Mouse (Mus musculus): ENCODE results near the gene Gm20696. TPM values are rescaled to one million over a fixed set of nuclear protein-coding genes. Genes with fewer than 3 reads are reported as not detected.

The Gm20696 gene
- polyA plus RNA-seq (2012) = not detected in 2 replicates

DNA sequence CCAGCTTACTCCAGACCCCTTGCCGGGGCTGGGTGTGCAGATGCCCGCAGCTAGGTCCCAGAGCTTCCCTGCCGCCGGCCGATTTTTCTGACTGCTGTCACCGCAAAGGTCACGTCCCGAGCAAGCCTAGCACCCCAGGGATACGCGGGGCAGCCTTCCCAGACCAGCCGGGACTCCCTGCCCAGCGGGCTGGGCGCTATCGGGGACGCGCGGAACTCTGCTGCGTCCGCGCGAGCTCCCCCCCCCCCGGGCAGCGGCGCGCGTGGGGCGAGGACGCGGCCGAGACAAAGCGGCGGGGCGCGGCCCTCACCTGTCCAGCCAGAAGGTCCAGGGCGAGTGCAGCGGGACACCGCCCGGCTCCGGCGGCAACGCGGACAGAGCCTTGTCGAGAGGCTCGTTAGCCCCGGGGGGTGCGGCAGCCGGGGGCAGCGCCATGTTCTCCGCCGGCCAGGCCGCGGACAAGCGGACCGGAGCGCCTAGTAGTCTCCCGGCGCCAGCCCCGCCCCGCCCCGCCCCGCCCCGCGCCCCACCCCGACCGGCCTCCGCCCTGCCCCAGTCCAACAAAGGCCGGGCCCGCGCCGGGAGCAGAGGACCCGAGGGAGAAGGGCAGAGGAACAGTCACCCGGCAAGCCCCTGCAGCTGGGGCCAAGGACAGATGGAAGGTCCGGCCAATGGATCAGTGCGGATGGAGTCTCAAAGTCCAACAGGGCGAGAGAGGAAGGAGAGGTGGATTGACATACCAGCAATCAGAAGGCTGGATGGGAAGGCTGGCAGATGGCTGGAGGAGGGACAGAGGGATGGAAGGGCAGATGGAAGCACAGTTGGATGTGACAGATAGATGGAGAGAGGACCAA, at the start of gene Gm20696, which contains the start of gene Eif4e3:
Gm20696 (minus strand) TSS at position 480 of the 854 bp plus-strand sequence.
Eif4e3 (minus strand) TSS at position 454 of the 854 bp plus-strand sequence.
- TF ChIP-seq TAL1 (IDR thresholded peaks at IDR 0.05; ENCODE audit: low read length) = no peak
- TF ChIP-seq GATA1 (IDR thresholded peaks at IDR 0.05; ENCODE audit: low read length) = no peak
- H3K9me3 ChIP-seq (ENCODE audit: control insufficient read depth, low read length) = no peaks in the 10 kb centered on the region
- H3K4me1 ChIP-seq (ENCODE audit: control insufficient read depth) = peaks cover 2% of the 10 kb centered on the region; the same call in 1 of the 2 replicates
- H3K4me3 ChIP-seq (replicated peaks) = peak within 1 kb of the TSS; percentile 46
- H3K36me3 ChIP-seq (ENCODE audit: control insufficient read depth) = no peaks in the 10 kb centered on the region
- H3K27me3 ChIP-seq (ENCODE audit: control insufficient read depth) = peaks cover 49% of the 10 kb centered on the region

DNA sequence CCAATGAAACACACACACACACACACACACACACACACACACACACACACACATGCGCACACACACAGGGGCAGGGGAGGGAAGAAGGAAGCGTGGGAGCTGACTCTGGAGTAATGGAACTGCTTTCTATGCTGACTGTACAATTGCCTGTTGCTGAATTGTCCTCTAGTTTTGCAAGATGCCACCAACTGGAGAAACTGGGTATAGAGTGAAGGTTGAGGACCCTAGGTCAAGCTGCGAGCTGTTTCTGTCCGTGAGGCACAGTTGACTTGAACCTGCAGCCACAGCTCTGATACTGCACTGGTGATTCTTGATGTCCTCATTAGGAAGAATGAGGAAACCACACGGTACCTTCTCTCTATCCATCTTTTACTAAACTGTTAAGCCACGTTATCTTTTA, 49.3 kb upstream of the Gm20696 start:
- Histone ChIP-seq H3K27me3 (ENCODE audit: control insufficient read depth) (no peaks in the 10 kb centered on the region), H3K9me3 (ENCODE audit: control insufficient read depth, low read length) (no peaks in the 10 kb centered on the region), H3K4me3 (replicated peaks) (no peak overlapping the region), H3K36me3 (ENCODE audit: control insufficient read depth) (no peaks in the 10 kb centered on the region), H3K4me1 (ENCODE audit: control insufficient read depth) (no peaks in the 10 kb centered on the region)
- TF ChIP-seq TAL1 (IDR thresholded peaks at IDR 0.05; ENCODE audit: low read length) = no peak
- TF ChIP-seq GATA1 (IDR thresholded peaks at IDR 0.05; ENCODE audit: low read length) = no peak

DNA sequence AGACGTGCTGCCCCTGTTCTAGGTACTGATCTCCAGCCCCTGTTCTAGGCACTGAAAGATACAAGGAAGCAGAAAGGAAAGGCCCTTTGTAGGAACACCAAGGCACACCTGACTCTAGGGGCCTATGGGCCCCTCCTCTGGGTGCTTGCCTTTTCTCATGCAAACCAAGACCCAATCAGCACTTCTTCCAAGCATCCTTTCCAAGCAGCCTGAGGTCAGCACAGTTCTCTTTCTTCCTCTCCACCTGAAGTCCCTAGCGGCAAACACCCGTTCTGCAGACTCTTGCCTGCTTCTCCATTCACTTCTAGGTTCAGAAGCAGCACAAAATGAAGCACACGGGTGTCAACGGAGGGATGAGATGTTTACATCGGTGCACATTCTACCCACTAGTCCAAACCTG, 48.6 kb upstream of the Gm20696 start:
- Histone ChIP-seq H3K4me3 (replicated peaks) (no peak overlapping the region), H3K27me3 (ENCODE audit: control insufficient read depth) (no peaks in the 10 kb centered on the region), H3K9me3 (ENCODE audit: control insufficient read depth, low read length) (no peaks in the 10 kb centered on the region), H3K4me1 (ENCODE audit: control insufficient read depth) (no peaks in the 10 kb centered on the region), H3K36me3 (ENCODE audit: control insufficient read depth) (no peaks in the 10 kb centered on the region)
- TF ChIP-seq TAL1 (IDR thresholded peaks at IDR 0.05; ENCODE audit: low read length) = no peak
- TF ChIP-seq GATA1 (IDR thresholded peaks at IDR 0.05; ENCODE audit: low read length) = no peak

DNA sequence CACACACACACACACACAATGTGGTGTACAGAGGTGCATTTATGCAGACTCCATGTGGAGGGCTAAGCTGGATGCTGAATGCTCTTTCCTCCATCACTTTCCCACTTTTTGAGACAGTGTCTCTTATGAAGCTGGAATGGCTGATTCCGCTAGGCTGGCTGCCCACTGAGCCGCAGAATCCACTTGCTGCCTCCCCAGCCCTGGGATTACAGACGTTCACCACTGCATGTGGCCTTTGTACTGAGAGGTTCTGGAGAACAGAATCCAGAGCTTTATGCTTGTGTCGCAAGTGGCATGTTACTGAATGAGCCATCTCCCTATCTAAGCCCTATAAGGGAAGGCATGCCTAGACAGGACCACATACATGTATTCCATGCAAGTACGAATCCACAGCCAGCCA, 46.7 kb upstream of the Gm20696 start:
- no peaks in the 10 kb centered on the region for H3K27me3 ChIP-seq (ENCODE audit: control insufficient read depth)
- H3K9me3 ChIP-seq (ENCODE audit: control insufficient read depth, low read length) = no peaks in the 10 kb centered on the region
- no peak for TF ChIP-seq TAL1 (IDR thresholded peaks at IDR 0.05; ENCODE audit: low read length)
- H3K4me3 ChIP-seq (replicated peaks) = no peak overlapping the region
- no peaks in the 10 kb centered on the region for H3K36me3 ChIP-seq (ENCODE audit: control insufficient read depth)
- no peaks in the 10 kb centered on the region for H3K4me1 ChIP-seq (ENCODE audit: control insufficient read depth)

DNA sequence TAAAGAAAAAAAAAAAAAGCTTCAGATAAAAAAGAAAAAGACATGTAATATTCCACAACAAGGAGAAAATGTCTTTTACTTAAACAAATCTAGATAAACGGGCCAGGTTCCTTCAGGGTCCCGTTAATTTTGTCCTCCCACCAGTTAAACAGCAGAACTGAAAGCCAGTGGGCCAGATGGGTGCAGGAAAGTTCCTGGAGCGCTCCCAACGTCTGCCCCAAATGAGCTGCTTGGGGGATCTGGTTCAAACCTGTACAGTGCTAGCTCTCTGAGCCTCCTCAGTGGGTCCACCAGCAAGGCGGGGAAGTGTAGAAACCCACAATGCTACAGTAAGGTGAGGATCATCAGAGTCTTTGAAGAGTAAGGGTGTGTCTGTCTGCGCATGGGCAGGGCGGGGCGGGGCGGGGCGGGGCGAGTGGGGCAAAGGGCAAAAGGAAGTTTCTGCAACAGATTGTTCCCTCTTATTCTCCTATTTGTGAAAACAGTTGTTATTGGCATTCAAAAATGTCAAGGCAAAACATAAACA, 45.0 kb upstream of the Gm20696 start:
- Histone ChIP-seq H3K9me3 (ENCODE audit: control insufficient read depth, low read length) (no peaks in the 10 kb centered on the region), H3K36me3 (ENCODE audit: control insufficient read depth) (no peaks in the 10 kb centered on the region), H3K27me3 (ENCODE audit: control insufficient read depth) (no peaks in the 10 kb centered on the region), H3K4me3 (replicated peaks) (no peak overlapping the region), H3K4me1 (ENCODE audit: control insufficient read depth) (no peaks in the 10 kb centered on the region)
- TF ChIP-seq GATA1 (IDR thresholded peaks at IDR 0.05; ENCODE audit: low read length) (no peak), TAL1 (IDR thresholded peaks at IDR 0.05; ENCODE audit: low read length) (no peak)

DNA sequence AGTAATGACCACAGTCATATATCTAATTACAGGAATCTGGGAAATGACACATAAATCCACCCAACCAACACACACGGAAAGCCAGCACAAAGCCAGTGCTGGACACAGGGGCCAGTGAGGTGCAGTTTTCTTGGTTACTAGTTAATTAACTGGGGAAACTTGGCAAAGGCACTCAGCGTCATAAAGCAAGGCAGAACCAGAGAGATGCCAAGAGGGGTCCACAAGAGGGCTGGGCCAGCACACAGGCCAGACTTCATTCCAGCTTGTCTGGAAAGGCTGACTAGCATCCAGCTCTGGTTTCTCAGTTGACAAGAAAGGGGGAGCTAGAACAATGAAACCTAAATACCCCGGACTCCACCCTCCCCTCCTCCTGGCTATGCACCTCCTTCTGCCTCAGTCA, 33.9 kb upstream of the Gm20696 start:
- Histone ChIP-seq H3K4me3 (replicated peaks) (no peak overlapping the region), H3K4me1 (ENCODE audit: control insufficient read depth) (no peaks in the 10 kb centered on the region), H3K36me3 (ENCODE audit: control insufficient read depth) (no peaks in the 10 kb centered on the region), H3K27me3 (ENCODE audit: control insufficient read depth) (peaks cover 10% of the 10 kb centered on the region), H3K9me3 (ENCODE audit: control insufficient read depth, low read length) (no peaks in the 10 kb centered on the region)
- TF ChIP-seq TAL1 (IDR thresholded peaks at IDR 0.05; ENCODE audit: low read length) (no peak), GATA1 (IDR thresholded peaks at IDR 0.05; ENCODE audit: low read length) (no peak)

DNA sequence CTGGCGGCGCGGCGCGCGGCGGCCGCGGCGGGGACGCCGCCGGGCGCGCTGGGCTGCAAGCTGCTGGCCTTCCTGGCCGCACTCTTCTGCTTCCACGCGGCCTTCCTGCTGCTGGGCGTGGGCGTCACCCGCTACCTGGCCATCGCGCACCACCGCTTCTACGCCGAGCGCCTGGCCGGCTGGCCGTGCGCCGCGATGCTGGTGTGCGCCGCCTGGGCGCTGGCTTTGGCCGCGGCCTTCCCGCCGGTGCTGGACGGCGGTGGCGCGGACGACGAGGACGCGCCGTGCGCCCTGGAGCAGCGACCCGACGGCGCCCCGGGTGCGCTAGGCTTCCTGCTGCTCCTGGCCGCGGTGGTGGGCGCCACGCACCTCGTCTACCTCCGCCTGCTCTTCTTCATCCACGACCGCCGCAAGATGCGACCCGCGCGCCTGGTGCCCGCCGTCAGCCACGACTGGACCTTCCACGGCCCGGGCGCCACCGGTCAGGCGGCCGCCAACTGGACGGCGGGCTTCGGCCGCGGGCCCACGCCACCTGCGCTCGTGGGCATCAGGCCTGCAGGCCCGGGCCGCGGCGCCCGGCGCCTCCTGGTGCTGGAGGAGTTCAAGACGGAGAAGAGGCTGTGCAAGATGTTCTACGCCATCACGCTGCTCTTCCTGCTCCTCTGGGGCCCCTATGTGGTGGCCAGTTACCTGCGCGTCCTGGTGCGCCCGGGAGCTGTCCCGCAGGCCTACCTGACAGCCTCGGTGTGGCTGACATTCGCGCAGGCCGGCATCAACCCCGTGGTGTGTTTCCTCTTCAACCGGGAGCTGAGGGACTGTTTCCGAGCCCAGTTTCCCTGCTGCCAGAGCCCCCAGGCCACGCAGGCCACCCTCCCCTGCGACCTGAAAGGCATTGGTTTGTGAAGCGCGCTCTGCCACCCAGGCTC, 26.6 kb upstream of the Gm20696 start:
- Histone ChIP-seq H3K36me3 (ENCODE audit: control insufficient read depth) (no peaks in the 10 kb centered on the region), H3K27me3 (ENCODE audit: control insufficient read depth) (peaks cover 65% of the 10 kb centered on the region), H3K4me3 (replicated peaks) (no peak overlapping the region), H3K4me1 (ENCODE audit: control insufficient read depth) (no peaks in the 10 kb centered on the region), H3K9me3 (ENCODE audit: control insufficient read depth, low read length) (no peaks in the 10 kb centered on the region; the same call in 1 of the 2 replicates)
- TF ChIP-seq TAL1 (IDR thresholded peaks at IDR 0.05; ENCODE audit: low read length) = no peak
- TF ChIP-seq GATA1 (IDR thresholded peaks at IDR 0.05; ENCODE audit: low read length) = no peak

DNA sequence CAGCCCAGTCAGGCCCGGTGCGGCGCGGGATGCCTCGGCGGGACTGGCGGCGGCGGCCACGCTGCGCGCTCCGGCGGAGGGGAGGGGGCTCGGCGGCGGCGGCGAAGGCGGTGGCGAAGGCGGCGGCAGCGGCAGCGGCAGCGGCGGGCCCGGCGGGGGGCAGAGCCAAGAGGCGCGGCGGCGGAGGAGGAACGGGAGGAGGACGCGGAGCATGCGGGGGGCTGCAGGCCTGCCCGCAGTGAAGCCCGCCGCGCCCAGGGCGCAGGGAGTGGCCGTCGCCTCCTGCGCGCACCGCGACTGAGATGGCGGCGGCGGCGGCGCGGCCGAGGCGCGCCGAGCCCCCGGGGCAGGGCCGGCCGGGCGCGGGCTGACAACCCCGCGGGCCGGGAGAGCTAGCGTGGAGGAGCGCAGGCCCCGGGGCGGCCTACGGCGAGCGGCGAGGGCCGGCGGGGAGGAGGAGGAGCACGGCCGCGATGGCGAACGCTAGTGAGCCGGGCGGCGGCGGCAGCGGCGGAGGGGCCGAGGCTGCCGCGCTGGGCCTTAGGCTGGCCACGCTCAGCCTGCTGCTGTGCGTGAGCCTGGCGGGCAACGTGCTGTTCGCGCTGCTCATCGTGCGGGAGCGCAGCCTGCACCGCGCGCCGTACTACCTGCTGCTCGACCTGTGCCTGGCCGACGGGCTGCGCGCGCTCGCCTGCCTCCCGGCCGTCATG, 25.8 kb upstream of the Gm20696 start, which contains the start of gene Gpr27:
Gpr27 (plus strand) TSS at position 474 of the 710 bp plus-strand sequence.
- no peak for TF ChIP-seq GATA1 (IDR thresholded peaks at IDR 0.05; ENCODE audit: low read length)
- TF ChIP-seq TAL1 (IDR thresholded peaks at IDR 0.05; ENCODE audit: low read length) = no peak
- Histone ChIP-seq H3K4me3 (replicated peaks) (peak within 1 kb of the TSS; percentile 37), H3K27me3 (ENCODE audit: control insufficient read depth) (peaks cover 62% of the 10 kb centered on the region), H3K36me3 (ENCODE audit: control insufficient read depth) (no peaks in the 10 kb centered on the region), H3K9me3 (ENCODE audit: control insufficient read depth, low read length) (no peaks in the 10 kb centered on the region; the same call in 1 of the 2 replicates), H3K4me1 (ENCODE audit: control insufficient read depth) (no peaks in the 10 kb centered on the region)
